Mouse (Mus musculus): ENCODE results near the gene Hes1.

DNA sequence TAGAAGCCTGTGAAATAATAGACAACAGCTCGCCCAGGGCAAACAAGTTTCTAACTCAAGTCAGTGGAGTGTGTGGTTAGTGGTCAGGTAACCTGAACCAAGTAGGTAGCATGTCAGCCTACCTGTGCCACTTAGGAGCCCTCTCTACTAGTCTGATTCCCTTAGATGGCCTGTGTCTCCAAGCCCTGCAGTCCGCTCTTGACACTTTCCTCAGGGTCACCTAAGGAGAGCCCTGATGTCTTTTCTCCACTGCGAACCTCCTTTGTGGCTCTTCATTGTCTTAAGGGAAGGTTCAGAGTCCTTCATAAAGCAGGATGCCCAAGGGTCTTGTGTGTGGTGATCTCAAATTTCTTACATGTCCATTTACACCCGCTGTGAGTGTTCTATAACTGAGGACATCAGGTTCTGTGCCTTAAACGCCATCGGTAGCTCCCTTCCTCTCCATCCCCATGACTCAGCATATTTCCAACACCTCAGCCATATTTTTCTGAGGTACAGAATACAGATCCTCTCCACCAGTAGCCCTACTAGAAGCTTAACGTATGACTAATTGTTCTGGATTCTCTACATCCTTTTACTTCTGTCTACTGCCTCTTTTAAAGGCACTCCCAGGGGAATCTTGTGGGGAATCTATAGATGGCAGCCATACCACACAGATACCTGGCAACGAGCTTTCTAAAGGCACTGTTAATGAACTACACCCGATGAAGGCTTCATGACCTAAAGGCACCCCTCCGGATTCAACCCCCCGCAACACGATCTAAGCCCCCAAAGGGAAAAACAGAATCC is 1.7 kb upstream of the Hes1 start:
- TF ChIP-seq CTCF (IDR thresholded peaks at IDR 0.05) (no peak), EP300 (IDR thresholded peaks at IDR 0.05) (no peak)
